Mouse (Mus musculus) bone marrow, adult 2 months (tissue): ENCODE results near the gene Fam81a.

Experiments used
- CTCF ChIP-seq: fragments of 200-500 bp; IDR thresholded peaks from 2 replicates; pipeline ENCODE4 v1.5.1; 2011; ENCODE audit warnings: low read length, control low read depth; ENCODE audit not compliant: control insufficient read depth, insufficient read depth
- POLR2A ChIP-seq: fragments of 200-500 bp; IDR thresholded peaks from 2 replicates; pipeline ENCODE4 v1.6.1; 2011; ENCODE audit warnings: low read depth, mild to moderate bottlenecking, control low read depth, low read length, borderline replicate concordance; ENCODE audit not compliant: control insufficient read depth

GRCm38 (mm10) chr9:70052730-70053129, 89.6 kb downstream of the Fam81a start:
- no peak for TF ChIP-seq POLR2A
- TF ChIP-seq CTCF: no peak
